Mouse (Mus musculus): ENCODE measurements around the gene Havcr1.

Gene Havcr1

DNA sequence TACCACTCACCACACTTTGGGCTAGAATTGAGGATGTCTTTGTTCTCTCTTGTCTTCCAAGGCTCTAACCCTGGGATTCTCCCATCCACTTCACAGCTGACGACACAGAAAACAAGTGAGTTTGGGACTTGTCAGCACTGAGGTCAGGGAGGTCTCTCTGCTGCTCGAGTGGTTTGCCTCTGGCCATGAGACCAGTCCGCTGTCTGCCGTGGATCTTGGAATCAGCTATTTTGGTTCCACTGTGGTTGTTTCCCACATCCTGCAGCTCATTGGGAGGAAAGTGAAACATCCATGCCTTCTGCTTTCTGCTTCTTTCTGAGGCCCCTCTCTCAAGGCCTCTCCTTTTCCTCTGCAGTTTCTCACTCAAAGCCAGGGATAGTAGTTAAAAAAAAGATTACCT, 85.0 kb downstream of the Havcr1 start:
- DNase-seq (ENCODE audit: low spot score in 2 of 2): no peak

Data from frontal cortex, postnatal 14 days (tissue).